Mouse (Mus musculus) G1E (cell line): Measurements from ENCODE around the gene Dqx1.

Source experiments
- CTCF ChIP-seq: IDR thresholded peaks from 2 replicates; pipeline ENCODE4 v1.5.1; 2012; ENCODE audit warnings: low read depth, low read length, inconsistent platforms, mixed read lengths
- GATA1 ChIP-seq: IDR thresholded peaks from 2 replicates; pipeline ENCODE4 v1.6.1; 2012; ENCODE audit warnings: borderline replicate concordance, low read length, inconsistent platforms, mixed read lengths
- GATA2 ChIP-seq: IDR thresholded peaks from 2 replicates; pipeline ENCODE4 v1.6.1; 2012; ENCODE audit warnings: low read depth, low read length, inconsistent platforms, borderline replicate concordance
- POLR2AphosphoS5 ChIP-seq: IDR thresholded peaks from 2 replicates; pipeline ENCODE4 v1.6.1; 2012; ENCODE audit warnings: low read depth, low read length, inconsistent platforms; ENCODE audit not compliant: insufficient replicate concordance
- TAL1 ChIP-seq: conservative IDR thresholded peaks from 2 replicates; pipeline ENCODE4 v1.6.1; 2012; ENCODE audit warnings: low read depth, low read length, inconsistent platforms, mixed read lengths

DNA sequence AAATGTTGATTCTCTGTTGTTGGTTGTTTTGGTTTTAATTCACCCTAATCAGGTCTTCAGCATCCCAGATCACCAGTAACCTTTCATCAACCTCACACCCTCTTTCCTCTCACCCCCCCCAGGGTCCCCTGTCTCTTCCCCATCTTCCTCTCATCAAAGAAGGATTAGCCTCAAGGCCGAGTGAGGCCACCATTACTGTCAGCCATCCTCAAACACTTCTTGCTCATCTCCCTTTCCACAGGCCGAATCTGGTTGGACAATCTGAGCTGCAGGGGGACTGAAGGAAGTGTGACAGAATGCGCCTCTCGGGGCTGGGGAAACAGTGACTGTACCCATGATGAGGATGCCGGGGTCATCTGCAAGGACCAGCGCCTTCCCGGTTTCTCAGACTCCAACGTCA, 20.5 kb upstream of the Dqx1 start:
- TF ChIP-seq CTCF, result no peak
- TF ChIP-seq POLR2AphosphoS5, result no peak
- no peak for TF ChIP-seq GATA2
- no peak for TF ChIP-seq GATA1
- TF ChIP-seq TAL1, result no peak
